Mouse (Mus musculus): ENCODE data around the gene Olfm2.

GRCm38 (mm10) chr9:20689403-20689802 lies 56.7 kb downstream of the Olfm2 start:
- no peak for TF ChIP-seq CTCF (conservative IDR thresholded peaks at IDR 0.05 in 1 of 2, IDR thresholded peaks at IDR 0.05 in 1 of 2; ENCODE audit: low read depth in 2 of 2, low read length in 2 of 2)
- TF ChIP-seq TCF12 (IDR thresholded peaks at IDR 0.05; ENCODE audit: low read depth, low read length): no peak
- TF ChIP-seq USF1 (IDR thresholded peaks at IDR 0.05; ENCODE audit: low read depth, low read length): no peak
- TF ChIP-seq ZC3H11A (IDR thresholded peaks at IDR 0.05; ENCODE audit: low read depth, low read length): no peak
- no peak for TF ChIP-seq E2F4 (IDR thresholded peaks at IDR 0.05; ENCODE audit: insufficient replicate concordance, low read depth, low read length)
- TF ChIP-seq POLR2A (IDR thresholded peaks at IDR 0.05; ENCODE audit: low read depth, low read length): no peak
- no peak for TF ChIP-seq BHLHE40 (IDR thresholded peaks at IDR 0.05; ENCODE audit: low read depth, low read length)
- no peak for TF ChIP-seq JUN (IDR thresholded peaks at IDR 0.05; ENCODE audit: insufficient read depth, low read depth, low read length)
- no peak for TF ChIP-seq EP300 (IDR thresholded peaks at IDR 0.05; ENCODE audit: low read length)
- no peak for TF ChIP-seq ZMIZ1 (IDR thresholded peaks at IDR 0.05; ENCODE audit: low read depth, low read length)
- TF ChIP-seq MYC (IDR thresholded peaks at IDR 0.05; ENCODE audit: low read depth, low read length): no peak
